Mouse (Mus musculus) stomach, embryonic 16.5 days (tissue): ENCODE data around the gene Stk17b. TPM values are rescaled to one million over a fixed set of nuclear protein-coding genes. Genes with fewer than 3 reads are reported as not detected.

Experiments
- polyA plus RNA-seq: library from polyadenylated mRNA; unstranded; fragments of >200 nt; fragmentation: Nextera tagmentation; extraction: Ambion mirVana; gene quantifications from 2 replicates; pipeline ENCODE4 v1.2.1, GENCODE M21; 2015

Stk17b gene
- polyA plus RNA-seq, 1 experiment from 2014 or later: 19.8 TPM

Other genes with a start within 250 kb of the Stk17b start
- 0.26 and 0.77 TPM in 2 replicates for gene Dnah7a, start 78.4 kb downstream of the Stk17b start, polyA plus RNA-seq